Mouse (Mus musculus) liver, adult 2 months (tissue): Measurements from ENCODE around the gene Fgf18.

ENCODE experiments used
- CTCF ChIP-seq: fragments of 200-500 bp; IDR thresholded peaks from 2 replicates; pipeline ENCODE4 v1.5.1; 2011; ENCODE audit warnings: low read depth, low read length, control low read depth
- POLR2A ChIP-seq: fragments of 200-500 bp; IDR thresholded peaks from 2 replicates; pipeline ENCODE4 v1.6.1; 2011; ENCODE audit warnings: low read length, control low read depth; ENCODE audit not compliant: insufficient read depth; ENCODE audit errors: extremely low read depth

DNA sequence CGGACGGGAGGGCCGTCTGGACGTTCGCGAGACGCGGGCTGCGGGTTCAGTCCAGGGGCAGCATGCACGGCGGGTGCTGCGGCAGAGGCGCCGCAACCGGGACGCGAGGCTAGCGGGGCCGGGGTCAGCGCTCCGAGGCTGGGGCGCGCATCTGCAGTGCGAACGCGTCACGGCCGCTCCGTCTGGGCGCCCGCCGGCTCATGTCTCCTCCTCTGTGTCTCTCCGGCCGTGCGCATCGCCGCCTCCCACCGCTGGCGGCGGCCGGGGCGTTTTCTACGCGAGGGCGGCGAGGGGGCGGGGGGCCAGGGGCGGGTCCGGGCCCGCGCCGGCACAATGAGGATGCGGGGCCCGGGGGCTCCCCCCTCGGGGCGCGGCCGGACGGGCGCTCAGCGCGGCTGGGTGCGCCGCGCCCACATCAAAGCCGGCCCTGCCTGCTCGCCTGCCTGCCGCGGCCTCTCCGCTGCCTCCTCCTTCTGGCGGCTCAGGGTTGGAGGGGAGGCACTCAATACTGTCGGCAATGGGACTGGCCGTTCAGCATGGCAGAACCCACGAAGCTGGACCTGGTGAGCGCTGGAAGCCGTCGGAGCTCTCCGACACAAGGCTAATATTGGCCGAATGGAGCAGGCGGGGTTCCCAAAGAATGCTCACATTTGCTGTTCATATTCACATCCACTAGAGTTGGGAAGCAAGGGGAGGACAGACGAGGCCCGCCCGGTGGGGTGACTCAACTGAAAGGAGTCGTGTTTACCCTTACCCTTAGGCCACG is 555 bp upstream of the Fgf18 start:
- TF ChIP-seq POLR2A (no peak), CTCF (no peak)
